Mouse (Mus musculus): ENCODE measurements around the gene Ddah1. TPM values are rescaled to one million over a fixed set of nuclear protein-coding genes. Genes with fewer than 3 reads are reported as not detected.

Ddah1 gene
- polyA plus RNA-seq, 1 experiment from 2014 or later, result 40.5 TPM

GRCm38 (mm10) chr3:145938405-145939349, 180.2 kb downstream of the Ddah1 start:
- Histone ChIP-seq H3K4me1 (ENCODE audit: control insufficient read depth, insufficient read depth, low read length) (peaks cover 28% of the 10 kb centered on the region), H3K27ac (ENCODE audit: low read length) (peak overlapping the region; percentile 77; the same call in 1 of the 2 replicates), H3K9me3 (ENCODE audit: control insufficient read depth, low read length) (no peaks in the 10 kb centered on the region), H3K9ac (ENCODE audit: low read depth, low read length) (peak overlapping the region; percentile 92), H3K4me3 (ENCODE audit: low read length) (peak overlapping the region; percentile 97), H3K36me3 (ENCODE audit: control insufficient read depth, insufficient read depth, low read length) (0 out of 2 replicates have a peak, but pooled peaks cover under 1% of the 10 kb centered on the region), H3K27me3 (replicated peaks; ENCODE audit: control insufficient read depth, insufficient read depth, low read length) (no peaks in the 10 kb centered on the region), H3K4me2 (ENCODE audit: low read depth, low read length) (peak overlapping the region; percentile 86)
- 16% methylated on average over 50 of the region's 50 CpGs for WGBS
- ATAC-seq, result peak; percentile 36

GRCm38 (mm10) chr3:145939402-145939801, 180.9 kb downstream of the Ddah1 start:
- 76% methylated on average over 12 of the region's 12 CpGs for WGBS
- no peaks in the 10 kb centered on the region for H3K9me3 ChIP-seq (ENCODE audit: control insufficient read depth, low read length)
- peak overlapping the region; percentile 92; the same call in 1 of the 2 replicates for H3K9ac ChIP-seq (ENCODE audit: low read depth, low read length)
- ATAC-seq, result no peak
- 0 out of 2 replicates have a peak, but pooled peaks cover 3% of the 10 kb centered on the region for H3K36me3 ChIP-seq (ENCODE audit: control insufficient read depth, insufficient read depth, low read length)
- H3K4me3 ChIP-seq (ENCODE audit: low read length), result peak overlapping the region; percentile 97
- H3K4me1 ChIP-seq (ENCODE audit: control insufficient read depth, insufficient read depth, low read length), result peaks cover 28% of the 10 kb centered on the region
- peak overlapping the region; percentile 86 for H3K4me2 ChIP-seq (ENCODE audit: low read depth, low read length)
- H3K27me3 ChIP-seq (replicated peaks; ENCODE audit: control insufficient read depth, insufficient read depth, low read length), result no peaks in the 10 kb centered on the region
- no peak overlapping the region for H3K27ac ChIP-seq (ENCODE audit: low read length)

GRCm38 (mm10) chr3:145939971-145940370, 181.5 kb downstream of the Ddah1 start:
- H3K36me3 ChIP-seq (ENCODE audit: control insufficient read depth, insufficient read depth, low read length), result peaks cover 5% of the 10 kb centered on the region
- H3K4me1 ChIP-seq (ENCODE audit: control insufficient read depth, insufficient read depth, low read length), result peaks cover 28% of the 10 kb centered on the region
- H3K4me3 ChIP-seq (ENCODE audit: low read length), result no peak overlapping the region
- WGBS, result 68% methylated on average over 4 of the region's 4 CpGs
- no peaks in the 10 kb centered on the region for H3K27me3 ChIP-seq (replicated peaks; ENCODE audit: control insufficient read depth, insufficient read depth, low read length)
- H3K9me3 ChIP-seq (ENCODE audit: control insufficient read depth, low read length), result no peaks in the 10 kb centered on the region
- H3K9ac ChIP-seq (ENCODE audit: low read depth, low read length), result no peak overlapping the region
- H3K27ac ChIP-seq (ENCODE audit: low read length), result no peak overlapping the region
- ATAC-seq, result no peak
- H3K4me2 ChIP-seq (ENCODE audit: low read depth, low read length), result no peak overlapping the region

- Histone ChIP-seq H3K27ac (ENCODE audit: low read length) (no peak overlapping the region), H3K9me3 (ENCODE audit: control insufficient read depth, low read length) (no peaks in the 10 kb centered on the region), H3K27me3 (replicated peaks; ENCODE audit: control insufficient read depth, insufficient read depth, low read length) (no peaks in the 10 kb centered on the region), H3K4me2 (ENCODE audit: low read depth, low read length) (no peak overlapping the region), H3K4me3 (ENCODE audit: low read length) (no peak overlapping the region), H3K36me3 (ENCODE audit: control insufficient read depth, insufficient read depth, low read length) (peaks cover 6% of the 10 kb centered on the region), H3K9ac (ENCODE audit: low read depth, low read length) (no peak overlapping the region), H3K4me1 (ENCODE audit: control insufficient read depth, insufficient read depth, low read length) (peaks cover 27% of the 10 kb centered on the region)
- 11% methylated on average over 3 of the region's 3 CpGs for WGBS
- ATAC-seq, result no peak
These were observed 183.5 kb downstream of the Ddah1 start for GRCm38 (mm10) chr3:145941971-145942370.

Other genes starting within 250 kb of the Ddah1 start
- gene Znhit6, start 182.5 kb upstream of the Ddah1 start, polyA plus RNA-seq (2015; fragmentation: Nextera tagmentation; extraction: Ambion mirVana), result 23.5 and 28.4 TPM in 2 replicates
- 50.3 and 55.5 TPM in 2 replicates for gene Ccn1, start 108.7 kb upstream of the Ddah1 start, polyA plus RNA-seq (2015; fragmentation: Nextera tagmentation; extraction: Ambion mirVana)
- gene Bcl10, start 164.1 kb downstream of the Ddah1 start, polyA plus RNA-seq (2015; fragmentation: Nextera tagmentation; extraction: Ambion mirVana), result 47.2 and 51.7 TPM in 2 replicates
- gene 2410004B18Rik, start 179.3 kb downstream of the Ddah1 start, polyA plus RNA-seq (2015; fragmentation: Nextera tagmentation; extraction: Ambion mirVana), result 38.5 and 42.0 TPM in 2 replicates
- 1.2 and 1.4 TPM in 2 replicates for gene Syde2, start 229.2 kb downstream of the Ddah1 start, polyA plus RNA-seq (2015; fragmentation: Nextera tagmentation; extraction: Ambion mirVana)

Data from intestine, embryonic 16.5 days (tissue).